Mouse (Mus musculus) kidney, adult 2 months (tissue): ENCODE measurements at regions not wholly inside any gene's neighbourhood (a gene's known extent, or its start where the extent isn't known, plus 50 kb on each side); places are given as distances from the start of the nearest gene placed in this dataset.
"Not testable (repeated sequence)": the region's sequence is repeated elsewhere in the genome, so short reads cannot be mapped to it uniquely, and the experiment has no call there.

Source experiments
- DNase-seq: peaks from one replicate; pipeline ENCODE4 v3.0.0; 2021
- H3K27ac ChIP-seq: fragments of 200-500 bp; 2 replicates; pipeline ENCODE4 v1.5.1; 2012; ENCODE audit warnings: low read depth, low read length, control low read depth, inconsistent platforms; ENCODE audit not compliant: insufficient read depth
- H3K27me3 ChIP-seq: fragments of 200-500 bp; replicated peaks from 2 replicates; pipeline ENCODE4 v1.6.1; 2012; ENCODE audit warnings: mild to moderate bottlenecking, moderate library complexity, low read length, inconsistent platforms; ENCODE audit not compliant: control insufficient read depth, insufficient read depth
- H3K36me3 ChIP-seq: fragments of 200-500 bp; 2 replicates; pipeline ENCODE4 v1.6.1; 2012; ENCODE audit warnings: mild to moderate bottlenecking, moderate library complexity, low read length, inconsistent platforms; ENCODE audit not compliant: control insufficient read depth, insufficient read depth
- H3K4me1 ChIP-seq: fragments of 200-500 bp; 2 replicates; pipeline ENCODE4 v1.6.1; 2011; ENCODE audit warnings: low read length; ENCODE audit not compliant: control insufficient read depth, insufficient read depth
- H3K4me3 ChIP-seq: fragments of 200-500 bp; 2 replicates; pipeline ENCODE4 v1.5.1; 2011; ENCODE audit warnings: mild to moderate bottlenecking, low read depth, low read length, control low read depth; ENCODE audit not compliant: insufficient read depth
- CTCF ChIP-seq: fragments of 200-500 bp; conservative IDR thresholded peaks from 2 replicates; pipeline ENCODE4 v1.5.1; 2011; ENCODE audit warnings: low read depth, mild to moderate bottlenecking, control low read depth, low read length, moderate library complexity, mixed read lengths; ENCODE audit not compliant: insufficient read depth, insufficient read length
- POLR2A ChIP-seq: fragments of 200-500 bp; IDR thresholded peaks from one replicate; pipeline ENCODE4 v1.6.1; 2011; ENCODE audit warnings: low read depth, low read length, control low read depth
- WGBS: fragments of 180-500 bp; shearing (Covaris S2); methylation state at CpG from one replicate; pipeline ENCODE4 v1.1.7; 2018; 5-methylcytosine and 5-hydroxymethylcytosine counted together

GRCm38 (mm10) chr1:184182163-184182562, 148.1 kb upstream of the 1700056E22Rik start:
- H3K27ac ChIP-seq, result no peak overlapping the region

GRCm38 (mm10) chr1:184174416-184174815, 140.3 kb upstream of the 1700056E22Rik start:
- not testable (repeated sequence) for H3K36me3 ChIP-seq, H3K27me3 ChIP-seq, H3K4me1 ChIP-seq, H3K4me3 ChIP-seq, H3K27ac ChIP-seq, DNase-seq
- 84% methylated on average over 1 of the region's 1 CpGs for WGBS

More at GRCm38 (mm10) chr1:184182163-184182562, 148.1 kb upstream of the 1700056E22Rik start:
- Histone ChIP-seq H3K4me3 (no peak overlapping the region), H3K4me1 (no peaks in the 10 kb centered on the region), H3K36me3 (no peaks in the 10 kb centered on the region), H3K27me3 (no peaks in the 10 kb centered on the region)
- TF ChIP-seq POLR2A (no peak), CTCF (no peak)
- WGBS, result 86% methylated on average over 4 of the region's 4 CpGs
- no peak for DNase-seq

GRCm38 (mm10) chr1:184173739-184174138, 139.6 kb upstream of the 1700056E22Rik start:
- Histone ChIP-seq H3K4me3 (no peak overlapping the region), H3K36me3 (no peaks in the 10 kb centered on the region), H3K4me1 (no peaks in the 10 kb centered on the region), H3K27me3 (no peaks in the 10 kb centered on the region), H3K27ac (no peak overlapping the region)
- 82% methylated on average over 6 of the region's 6 CpGs for WGBS
- no peak for DNase-seq
- TF ChIP-seq CTCF (no peak), POLR2A (no peak)

- H3K36me3 ChIP-seq, result no peaks in the 10 kb centered on the region
- H3K4me3 ChIP-seq, result no peak overlapping the region
- DNase-seq, result no peak
- H3K27ac ChIP-seq, result no peak overlapping the region
- no peaks in the 10 kb centered on the region for H3K27me3 ChIP-seq
- WGBS, result 95% methylated on average over 2 of the region's 2 CpGs
- H3K4me1 ChIP-seq, result no peaks in the 10 kb centered on the region
- no peak for TF ChIP-seq POLR2A
- TF ChIP-seq CTCF, result no peak
Observed at GRCm38 (mm10) chr1:184172986-184173385, 138.9 kb upstream of the 1700056E22Rik start.

- Histone ChIP-seq H3K4me3 (no peak overlapping the region), H3K4me1 (no peaks in the 10 kb centered on the region), H3K36me3 (no peaks in the 10 kb centered on the region), H3K27me3 (no peaks in the 10 kb centered on the region), H3K27ac (no peak overlapping the region)
- TF ChIP-seq POLR2A, result no peak
- no peak for TF ChIP-seq CTCF
- DNase-seq, result no peak
- 49% methylated on average over 7 of the region's 7 CpGs for WGBS
Observed at GRCm38 (mm10) chr1:184171601-184172000, 137.5 kb upstream of the 1700056E22Rik start.

GRCm38 (mm10) chr1:184170926-184171325, 136.8 kb upstream of the 1700056E22Rik start:
- Histone ChIP-seq H3K27ac (no peak overlapping the region), H3K4me1 (no peaks in the 10 kb centered on the region), H3K27me3 (no peaks in the 10 kb centered on the region), H3K4me3 (no peak overlapping the region), H3K36me3 (no peaks in the 10 kb centered on the region)
- no peak for TF ChIP-seq POLR2A
- TF ChIP-seq CTCF, result no peak
- no peak for DNase-seq
- WGBS, result 51% methylated on average over 3 of the region's 3 CpGs

- WGBS, result 50% methylated on average over 1 of the region's 1 CpGs
- DNase-seq, result no peak
- Histone ChIP-seq H3K27ac (no peak overlapping the region), H3K4me1 (no peaks in the 10 kb centered on the region), H3K27me3 (no peaks in the 10 kb centered on the region), H3K4me3 (no peak overlapping the region), H3K36me3 (no peaks in the 10 kb centered on the region)
- no peak for TF ChIP-seq POLR2A
- no peak for TF ChIP-seq CTCF
Observed at GRCm38 (mm10) chr1:184169967-184170366, 135.9 kb upstream of the 1700056E22Rik start.
